Comparison of ENCODE assay signal across 8 mouse cellular contexts in genomic region chr16:10879467-10879866, GRCm38 (mm10). TPM values are rescaled to one million over a fixed set of nuclear protein-coding genes. Genes with fewer than 3 reads are reported as not detected.
DNase-seq lines count a peak whose midpoint lies in the region; ATAC-seq and TF ChIP-seq lines count a peak whose summit lies in the region.

No protein-coding gene starts in this region.

- peak; percentile 59; the same call in 1 of the 2 replicates for ATAC-seq in erythroid progenitor cell, adult 5-6 weeks (replicated peaks; ENCODE audit: low FRiP score, poor library complexity, severe bottlenecking)
- ATAC-seq in midbrain, embryonic 14.5 days (ENCODE audit: low FRiP score, low TSS enrichment), result peak; percentile 38; the same call in 1 of the 2 replicates
- ATAC-seq in stomach, postnatal 0 days (ENCODE audit: low FRiP score, low TSS enrichment), result peak; percentile 67

- no peak overlapping the region for H3K27ac ChIP-seq in midbrain, embryonic 14.5 days (replicated peaks; ENCODE audit: low read depth, low read length)
- no peak overlapping the region for H3K27ac ChIP-seq in stomach, postnatal 0 days (replicated peaks)

- H3K27me3 ChIP-seq in midbrain, embryonic 14.5 days (ENCODE audit: control insufficient read depth, insufficient read depth, low read length), result no peaks in the 10 kb centered on the region
- H3K27me3 ChIP-seq in stomach, postnatal 0 days (ENCODE audit: control insufficient read depth, insufficient read depth, low read length), result no peaks in the 10 kb centered on the region

- no peak overlapping the region for H3K4me3 ChIP-seq in midbrain, embryonic 14.5 days (replicated peaks; ENCODE audit: low read depth, low read length)
- no peak overlapping the region for H3K4me3 ChIP-seq in stomach, postnatal 0 days (ENCODE audit: low read depth, low read length)

- H3K9me3 ChIP-seq in midbrain, embryonic 14.5 days (ENCODE audit: control insufficient read depth, low read length), result no peaks in the 10 kb centered on the region
- no peaks in the 10 kb centered on the region for H3K9me3 ChIP-seq in stomach, postnatal 0 days (ENCODE audit: control insufficient read depth, low read length)

- H3K36me3 ChIP-seq in midbrain, embryonic 14.5 days (ENCODE audit: control insufficient read depth, insufficient read depth, low read length), result no peaks in the 10 kb centered on the region
- no peaks in the 10 kb centered on the region for H3K36me3 ChIP-seq in stomach, postnatal 0 days (ENCODE audit: control insufficient read depth, insufficient read depth, low read length)

- TF ChIP-seq CTCF in stomach, postnatal 0 days (IDR thresholded peaks at IDR 0.05; ENCODE audit: low read depth), result peak; percentile 92

- no peaks in the 10 kb centered on the region for H3K4me1 ChIP-seq in midbrain, embryonic 14.5 days (ENCODE audit: control insufficient read depth, insufficient read depth, low read length)
- no peaks in the 10 kb centered on the region for H3K4me1 ChIP-seq in stomach, postnatal 0 days (replicated peaks; ENCODE audit: control insufficient read depth, insufficient read depth)

- H3K4me2 ChIP-seq in midbrain, embryonic 14.5 days (ENCODE audit: low read length), result no peak overlapping the region
- H3K4me2 ChIP-seq in stomach, postnatal 0 days (replicated peaks; ENCODE audit: low read depth), result no peak overlapping the region

- 96% methylated on average over 1 of the region's 1 CpGs for WGBS in midbrain, embryonic 14.5 days
- 100% methylated on average over 1 of the region's 1 CpGs for WGBS in stomach, postnatal 0 days

- H3K9ac ChIP-seq in midbrain, embryonic 14.5 days (replicated peaks; ENCODE audit: low read length), result no peak overlapping the region
- no peak overlapping the region for H3K9ac ChIP-seq in stomach, postnatal 0 days (ENCODE audit: low read length)

- DNase-seq in ovary, postnatal 36 days (ENCODE audit: low spot score), result peak; percentile 41
- DNase-seq in ovary, adult 18-20 months (ENCODE audit: low spot score), result no peak
- DNase-seq in adrenal gland, adult 2 months, result peak; percentile 72
- DNase-seq in induced T-regulatory cell, adult 2 months (ENCODE audit: low read depth), result peak; percentile 85
- peak; percentile 51 to 66 for DNase-seq in left cerebral cortex, postnatal 25 days (ENCODE audit: low spot score in 2 of 2)
- DNase-seq in midbrain, embryonic 14.5 days, result peak; percentile 77
- peak; percentile 70 for DNase-seq in stomach, postnatal 0 days (ENCODE audit: low spot score)

- intact Hi-C loops in left cerebral cortex, postnatal 25 days (cut with DNase I), result loop anchor here (1.0 kb wide), 1 partner anchor 155 kb away; no protein-coding TSS in a partner anchor

- no peak for TF ChIP-seq EP300 in stomach, postnatal 0 days (optimal IDR thresholded peaks at IDR 0.05)

RNA-seq across cellular contexts. Expression of gene Rmi2, which starts 44.6 kb away (rescaled TPM):
- under 1 TPM; 0.38 to 0.46 TPM for total RNA-seq in adrenal gland, adult 2 months (2021)
- 0.77 and 1.3 TPM in 2 replicates for polyA plus RNA-seq in adrenal gland, adult 2 months (2012; rRNA removed)
- total RNA-seq in erythroid progenitor cell, adult 5-6 weeks (2015; ENCODE audit: low replicate concordance), result 1.3 and 3.6 TPM in 2 replicates
- 2.0 and 3.2 TPM in 2 replicates for total RNA-seq in erythroid progenitor cell, adult 5-6 weeks (2017; ENCODE audit: low replicate concordance)
- under 1 TPM; 0.09 to 0.55 TPM for total RNA-seq in left cerebral cortex, postnatal 25 days (2021)
- polyA plus RNA-seq in midbrain, embryonic 14.5 days (2014; fragmentation: Nextera tagmentation; extraction: Ambion mirVana), result 0.46 and 0.55 TPM in 2 replicates
- polyA plus RNA-seq in stomach, postnatal 0 days (2015; fragmentation: Nextera tagmentation; extraction: Ambion mirVana), result 0.76 and 1.1 TPM in 2 replicates
